Mouse (Mus musculus) heart, postnatal 10 days (tissue): ENCODE data around the gene Galntl6. TPM values are rescaled to one million over a fixed set of nuclear protein-coding genes. Genes with fewer than 3 reads are reported as not detected.

Experiments used
- total RNA-seq, 2 experiments: library from RNA; stranded (reverse); gene quantifications; 2 replicates each; pipeline ENCODE4 v1.2.3; 2021

Gene Galntl6
- total RNA-seq, 2 experiments from 2014 or later, result not detected

Other genes starting within 250 kb of the Galntl6 start
- not detected for gene BC030500, start 885 bp downstream of the Galntl6 start, total RNA-seq